Mouse (Mus musculus) midbrain, postnatal 0 days (tissue): ENCODE data around the gene Pla1a. TPM values are rescaled to one million over a fixed set of nuclear protein-coding genes. Genes with fewer than 3 reads are reported as not detected.

Experiments
- ATAC-seq: fragments of 200-750 bp; cut with Nextera tagmentation; 2 replicates; pipeline ENCODE4 v1.8.0; 2017; ENCODE audit warnings: moderate number of reproducible peaks, mild to moderate bottlenecking, moderate TSS enrichment, moderate library complexity; ENCODE audit not compliant: low FRiP score
- DNase-seq: peaks from one replicate; pipeline ENCODE4 v3.0.0-alpha.2; 2015; ENCODE audit warnings: low spot score
- H3K27ac ChIP-seq: fragments of 300-500 bp; sonication (generic); 2 replicates; pipeline ENCODE4 v1.5.1; 2014; ENCODE audit warnings: low read depth, mild to moderate bottlenecking, low read length, mixed read lengths
- H3K27me3 ChIP-seq: fragments of 300-500 bp; sonication (generic); 2 replicates; pipeline ENCODE4 v1.6.1; 2014; ENCODE audit warnings: low read length, control low read depth, mixed read lengths; ENCODE audit not compliant: insufficient read depth
- H3K36me3 ChIP-seq: fragments of 300-500 bp; sonication (generic); 2 replicates; pipeline ENCODE4 v1.6.1; 2014; ENCODE audit warnings: low read length, control low read depth, mixed read lengths; ENCODE audit not compliant: insufficient read depth
- H3K4me1 ChIP-seq: fragments of 300-500 bp; sonication (generic); 2 replicates; pipeline ENCODE4 v1.6.1; 2014; ENCODE audit warnings: mild to moderate bottlenecking, control low read depth, antibody characterized with exemption, low read length, mixed read lengths; ENCODE audit not compliant: insufficient read depth
- H3K4me2 ChIP-seq: fragments of 300-500 bp; sonication (generic); 2 replicates; pipeline ENCODE4 v1.6.1; 2014; ENCODE audit warnings: low read depth, mild to moderate bottlenecking, low read length, mixed read lengths; ENCODE audit not compliant: poor library complexity, severe bottlenecking
- H3K4me3 ChIP-seq: fragments of 300-500 bp; sonication (generic); 2 replicates; pipeline ENCODE4 v1.5.1; 2014; ENCODE audit warnings: low read depth, mild to moderate bottlenecking, low read length, moderate library complexity
- H3K9ac ChIP-seq: fragments of 300-500 bp; sonication (generic); replicated peaks from 2 replicates; pipeline ENCODE4 v1.6.1; 2014; ENCODE audit warnings: mild to moderate bottlenecking, low read length, moderate library complexity, mixed read lengths; ENCODE audit not compliant: poor library complexity, severe bottlenecking
- H3K9me3 ChIP-seq: fragments of 300-500 bp; sonication (generic); 2 replicates; pipeline ENCODE4 v1.6.1; 2016; ENCODE audit warnings: low read length, control low read depth
- CTCF ChIP-seq: IDR thresholded peaks from 2 replicates; pipeline ENCODE4 v1.5.1; 2016; ENCODE audit warnings: antibody characterized with exemption, mild to moderate bottlenecking
- WGBS: fragments of 180-500 bp; shearing (Covaris S2); extraction: QIAGEN DNeasy Blood & Tissue Kit; methylation state at CpG from one replicate; pipeline ENCODE4 v1.1.7; 2014; 5-methylcytosine and 5-hydroxymethylcytosine counted together
- polyA plus RNA-seq: library from polyadenylated mRNA; unstranded; fragments of >200 nt; fragmentation: Nextera tagmentation; extraction: Ambion mirVana; gene quantifications from 2 replicates; pipeline ENCODE4 v1.2.1, GENCODE M21; 2015
- total RNA-seq: library from RNA; depleted of rRNA; stranded (reverse); fragments of >200 nt; gene quantifications from 2 replicates; pipeline ENCODE4 v1.2.3, GENCODE M21; 2014

Gene Pla1a
- total and polyA plus RNA-seq, 2 experiments from 2014 or later: 1.4 to 1.6 TPM

- Histone ChIP-seq H3K36me3 (no peaks in the 10 kb centered on the region), H3K4me1 (no peaks in the 10 kb centered on the region), H3K4me3 (no peak overlapping the region), H3K27ac (no peak overlapping the region), H3K9ac (no peak overlapping the region), H3K9me3 (no peaks in the 10 kb centered on the region), H3K4me2 (no peak overlapping the region), H3K27me3 (no peaks in the 10 kb centered on the region)
- no peak for TF ChIP-seq CTCF
- ATAC-seq: no peak
- no peak for DNase-seq
- 84% methylated on average over 10 of the region's 10 CpGs for WGBS
Observed at GRCm38 (mm10) chr16:38373439-38373838, 59.5 kb downstream of the Pla1a start.

- DNase-seq: no peak
- Histone ChIP-seq H3K4me1 (no peaks in the 10 kb centered on the region), H3K9me3 (no peaks in the 10 kb centered on the region), H3K27ac (no peak overlapping the region), H3K9ac (no peak overlapping the region), H3K36me3 (no peaks in the 10 kb centered on the region), H3K27me3 (no peaks in the 10 kb centered on the region), H3K4me3 (no peak overlapping the region), H3K4me2 (no peak overlapping the region)
- ATAC-seq: no peak
- TF ChIP-seq CTCF: no peak
- WGBS: 82% methylated on average over 4 of the region's 4 CpGs
Observed at GRCm38 (mm10) chr16:38372876-38373275, 60.1 kb downstream of the Pla1a start.

DNA sequence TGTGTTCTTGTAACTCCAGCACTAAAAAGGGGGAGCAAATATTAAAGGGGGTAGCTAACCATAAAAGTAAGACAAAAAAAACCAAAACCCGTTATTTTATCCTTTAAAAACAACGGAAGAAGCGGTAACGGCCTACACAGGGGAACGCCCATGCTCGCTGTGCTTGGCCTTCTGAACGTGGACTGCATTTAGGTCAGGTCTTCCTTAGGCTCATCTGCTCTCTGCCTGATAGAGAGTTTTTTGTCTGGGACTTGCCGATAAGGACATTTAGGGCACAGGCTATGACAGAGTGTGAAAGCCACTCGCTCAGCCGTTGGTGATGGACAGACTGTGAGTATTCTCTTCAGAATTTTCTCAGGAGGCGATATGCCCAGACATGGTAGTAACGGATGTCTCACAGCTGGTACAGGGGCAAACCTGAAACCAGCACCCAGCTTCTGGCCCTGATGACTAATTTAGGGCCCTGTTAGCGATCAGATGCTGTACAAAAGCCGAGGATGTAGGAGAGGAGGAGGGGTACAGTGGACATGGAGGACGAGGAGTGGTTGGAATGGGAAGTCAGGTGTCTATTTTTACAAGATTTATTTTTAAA lies 61.1 kb downstream of the Pla1a start:
- Histone ChIP-seq H3K4me1 (no peaks in the 10 kb centered on the region), H3K36me3 (no peaks in the 10 kb centered on the region), H3K4me2 (no peak overlapping the region), H3K27me3 (no peaks in the 10 kb centered on the region), H3K9me3 (no peaks in the 10 kb centered on the region), H3K4me3 (no peak overlapping the region), H3K27ac (no peak overlapping the region), H3K9ac (no peak overlapping the region)
- ATAC-seq (no peak), DNase-seq (no peak)
- WGBS: 90% methylated on average over 15 of the region's 15 CpGs
- no peak for TF ChIP-seq CTCF

- H3K27ac ChIP-seq: no peak overlapping the region
- H3K4me3 ChIP-seq: no peak overlapping the region
- H3K9ac ChIP-seq: no peak overlapping the region
- H3K4me1 ChIP-seq: no peaks in the 10 kb centered on the region
- H3K4me2 ChIP-seq: no peak overlapping the region
- no peak for ATAC-seq
- DNase-seq: no peak
- no peaks in the 10 kb centered on the region for H3K9me3 ChIP-seq
- no peak for TF ChIP-seq CTCF
- no peaks in the 10 kb centered on the region for H3K36me3 ChIP-seq
- WGBS: 87% methylated on average over 8 of the region's 8 CpGs
- no peaks in the 10 kb centered on the region for H3K27me3 ChIP-seq
Observed at GRCm38 (mm10) chr16:38370633-38371374, 62.1 kb downstream of the Pla1a start.

DNA sequence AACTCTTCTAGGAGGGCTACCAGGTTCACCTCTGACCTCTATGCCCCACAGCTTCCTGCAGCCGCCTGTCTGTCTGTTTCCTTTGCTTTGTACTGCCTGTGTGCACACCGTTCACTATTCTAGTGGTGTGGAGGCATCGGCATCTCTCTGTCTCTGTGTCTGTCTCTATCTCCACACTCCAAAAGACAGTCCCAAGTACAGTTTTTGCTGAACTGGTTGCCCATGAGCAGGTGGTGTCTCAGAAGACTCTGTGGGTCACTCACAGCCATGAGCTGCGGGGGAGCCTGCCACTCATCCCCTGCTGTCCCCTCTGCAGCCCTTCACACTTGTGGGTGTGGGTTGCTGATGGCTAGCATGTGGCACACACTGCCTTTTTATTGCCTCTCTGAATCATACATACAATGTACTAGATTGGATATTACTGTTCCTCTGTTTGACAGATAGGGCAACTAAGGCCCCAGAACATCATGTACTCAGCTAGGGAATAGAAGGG lies 62.9 kb downstream of the Pla1a start:
- Histone ChIP-seq H3K4me3 (no peak overlapping the region), H3K4me1 (no peaks in the 10 kb centered on the region), H3K36me3 (no peaks in the 10 kb centered on the region), H3K27me3 (no peaks in the 10 kb centered on the region), H3K4me2 (no peak overlapping the region), H3K9ac (no peak overlapping the region), H3K9me3 (no peaks in the 10 kb centered on the region), H3K27ac (no peak overlapping the region)
- no peak for DNase-seq
- no peak for TF ChIP-seq CTCF
- WGBS: 82% methylated on average over 4 of the region's 4 CpGs
- no peak for ATAC-seq

GRCm38 (mm10) chr16:38369431-38369830 lies 63.5 kb downstream of the Pla1a start:
- ATAC-seq: no peak
- Histone ChIP-seq H3K9me3 (no peaks in the 10 kb centered on the region), H3K4me2 (no peak overlapping the region), H3K4me1 (no peaks in the 10 kb centered on the region), H3K27ac (no peak overlapping the region), H3K27me3 (no peaks in the 10 kb centered on the region), H3K36me3 (no peaks in the 10 kb centered on the region), H3K4me3 (no peak overlapping the region), H3K9ac (no peak overlapping the region)
- 90% methylated on average over 8 of the region's 8 CpGs for WGBS
- DNase-seq: no peak
- TF ChIP-seq CTCF: no peak
